Mouse (Mus musculus) MEL (cell line): ENCODE data around the gene A2ml1. TPM values are rescaled to one million over a fixed set of nuclear protein-coding genes. Genes with fewer than 3 reads are reported as not detected.

Source experiments
- DNase-seq: peaks from one replicate; pipeline ENCODE4 v3.0.0; 2011; ENCODE audit warnings: low read depth, low spot score
- H3K27ac ChIP-seq: 2 replicates; pipeline ENCODE4 v1.5.1; 2012; ENCODE audit warnings: low read depth, mild to moderate bottlenecking, control low read depth, low read length, moderate library complexity; ENCODE audit not compliant: control insufficient read depth
- H3K27me3 ChIP-seq, 2 experiments: fragments of 150-350 bp in 1 of 2; sonication (generic) in 1 of 2; 2 replicates each; pipeline ENCODE4 v1.6.1; 2012; ENCODE audit warnings: low read length in 2 of 2, mild to moderate bottlenecking in 2 of 2, improper control_type of control experiment in 1 of 2, moderate library complexity in 1 of 2; ENCODE audit not compliant: insufficient read depth in 2 of 2, control insufficient read depth in 1 of 2
- H3K36me3 ChIP-seq, 2 experiments: 2 replicates each; pipeline ENCODE4 v1.6.1; 2012 to 2014; ENCODE audit warnings: low read length in 2 of 2, improper control_type of control experiment in 1 of 2, inconsistent platforms in 1 of 2, mild to moderate bottlenecking in 1 of 2; ENCODE audit not compliant: insufficient read depth in 2 of 2, control insufficient read depth in 1 of 2
- H3K4me1 ChIP-seq, 2 experiments: fragments of 150-350 bp in 1 of 2; sonication (generic) in 1 of 2; 2 replicates each; pipeline ENCODE4 v1.6.1; 2012; ENCODE audit warnings: low read length in 2 of 2, improper control_type of control experiment in 1 of 2, mild to moderate bottlenecking in 1 of 2; ENCODE audit not compliant: insufficient read depth in 2 of 2, control insufficient read depth in 1 of 2
- H3K4me3 ChIP-seq, 2 experiments: fragments of 150-350 bp in 1 of 2; sonication (generic) in 1 of 2; 2 replicates each; pipeline ENCODE4 v1.5.1; 2012; ENCODE audit warnings: low read depth in 2 of 2, low read length in 2 of 2, mild to moderate bottlenecking in 2 of 2, moderate library complexity in 2 of 2, control low read depth in 1 of 2, improper control_type of control experiment in 1 of 2; ENCODE audit not compliant: control insufficient read depth in 1 of 2, insufficient read depth in 1 of 2
- H3K79me2 ChIP-seq: 2 replicates; pipeline ENCODE4 v1.6.1; 2012; ENCODE audit warnings: mild to moderate bottlenecking, low read length, moderate library complexity; ENCODE audit not compliant: control insufficient read depth, poor library complexity, insufficient read depth
- H3K9ac ChIP-seq: 2 replicates; pipeline ENCODE4 v1.6.1; 2012; ENCODE audit warnings: low read depth, mild to moderate bottlenecking, control low read depth, low read length, moderate library complexity; ENCODE audit not compliant: control insufficient read depth, poor library complexity, severe bottlenecking
- H3K9me3 ChIP-seq: fragments of 150-350 bp; sonication (generic); replicated peaks from 2 replicates; pipeline ENCODE4 v1.6.1; 2012; ENCODE audit warnings: mild to moderate bottlenecking, low read length, improper control_type of control experiment, moderate library complexity; ENCODE audit not compliant: insufficient read depth
- EP300 ChIP-seq, 2 experiments: IDR thresholded peaks; 2 replicates each; pipeline ENCODE4 v1.6.1; 2011; ENCODE audit warnings: improper control_type of control experiment in 2 of 2, low read length in 2 of 2, low read depth in 1 of 2, mild to moderate bottlenecking in 1 of 2
- ETS1 ChIP-seq: IDR thresholded peaks from 2 replicates; pipeline ENCODE4 v1.6.1; 2012; ENCODE audit warnings: low read depth, mild to moderate bottlenecking, inconsistent platforms, low read length, improper control_type of control experiment, moderate library complexity
- GATA1 ChIP-seq: IDR thresholded peaks from 2 replicates; pipeline ENCODE4 v1.6.1; 2011; ENCODE audit warnings: low read depth, low read length, improper control_type of control experiment
- HCFC1 ChIP-seq: IDR thresholded peaks from 2 replicates; pipeline ENCODE4 v1.6.1; 2012; ENCODE audit warnings: low read depth, mild to moderate bottlenecking, inconsistent platforms, low read length, improper control_type of control experiment, moderate library complexity
- MAX ChIP-seq: IDR thresholded peaks from 2 replicates; pipeline ENCODE4 v1.6.1; 2011; ENCODE audit warnings: low read length, improper control_type of control experiment
- MEF2A ChIP-seq: IDR thresholded peaks from 2 replicates; pipeline ENCODE4 v1.6.1; 2014; ENCODE audit warnings: low read depth, mild to moderate bottlenecking, inconsistent platforms, low read length, improper control_type of control experiment; ENCODE audit not compliant: poor library complexity, insufficient replicate concordance, severe bottlenecking; ENCODE audit errors: extremely low read depth
- MYC ChIP-seq: IDR thresholded peaks from 2 replicates; pipeline ENCODE4 v1.6.1; 2011; ENCODE audit warnings: low read depth, mild to moderate bottlenecking, low read length, improper control_type of control experiment, moderate library complexity
- NELFE ChIP-seq: IDR thresholded peaks from 2 replicates; pipeline ENCODE4 v1.6.1; 2011; ENCODE audit warnings: low read depth, low read length, improper control_type of control experiment
- NRF1 ChIP-seq: IDR thresholded peaks from 2 replicates; pipeline ENCODE4 v1.6.1; 2014; ENCODE audit warnings: low read depth, mild to moderate bottlenecking, inconsistent platforms, low read length, improper control_type of control experiment, moderate library complexity; ENCODE audit not compliant: poor library complexity, insufficient read depth, severe bottlenecking
- SIN3A ChIP-seq: IDR thresholded peaks from 2 replicates; pipeline ENCODE4 v1.6.1; 2012; ENCODE audit warnings: low read length, improper control_type of control experiment, inconsistent platforms
- TAL1 ChIP-seq: IDR thresholded peaks from 2 replicates; pipeline ENCODE4 v1.6.1; 2012; ENCODE audit warnings: mild to moderate bottlenecking, inconsistent platforms, low read length, moderate library complexity, mixed read lengths
- TBP ChIP-seq: IDR thresholded peaks from 2 replicates; pipeline ENCODE4 v1.8.0; 2011; ENCODE audit warnings: low read depth, low read length, improper control_type of control experiment
- ZNF384 ChIP-seq: IDR thresholded peaks from 2 replicates; pipeline ENCODE4 v1.6.1; 2012; ENCODE audit warnings: low read depth, mild to moderate bottlenecking, inconsistent platforms, low read length, improper control_type of control experiment
- polyA plus RNA-seq, 2 experiments: library from polyadenylated mRNA; stranded (reverse) in 1 of 2; unstranded in 1 of 2; fragments of >175 nt in 1 of 2; fragments of >200 nt in 1 of 2; gene quantifications; 2 replicates each; pipeline versions ENCODE4 v1.2.1 to v1.2.4; 2012; ENCODE audit warnings: low replicate concordance in 2 of 2, low read depth in 1 of 2; ENCODE audit not compliant: insufficient read length in 2 of 2, insufficient read depth in 1 of 2, missing spikeins in 1 of 2
- total RNA-seq: library from RNA; depleted of rRNA; stranded (reverse); fragments of 300-350 nt; gene quantifications from 2 replicates; pipeline ENCODE4 v1.2.3, GENCODE M21; 2012

Gene A2ml1
- total and polyA plus RNA-seq, 3 experiments: 0.08 to 0.25 TPM; not detected in 1

DNA sequence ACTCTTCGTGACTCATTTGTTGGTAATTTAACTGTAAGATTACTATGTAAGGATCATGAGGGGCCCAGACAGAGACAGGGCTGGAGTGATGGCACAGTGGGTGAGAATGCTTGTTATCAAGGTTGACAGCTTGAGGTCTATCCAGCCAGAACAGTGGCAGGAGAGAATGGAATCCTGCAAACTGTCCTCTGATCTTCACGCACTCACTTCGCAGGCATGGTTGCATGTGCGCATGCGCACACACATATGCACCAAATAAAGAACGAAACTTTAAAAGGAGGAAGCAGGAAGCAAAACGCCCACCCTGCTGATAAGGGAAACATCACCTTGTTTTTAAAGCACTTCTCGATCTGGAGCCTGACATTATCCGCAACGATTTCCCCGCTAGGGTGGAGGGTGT, 14.8 kb downstream of the A2ml1 start:
- peaks cover 0 to 6% of the 10 kb centered on the region in 2 experiments; a peak in 1 of 4 replicates for H3K4me1 ChIP-seq
- no peaks in the 10 kb centered on the region for H3K36me3 ChIP-seq

DNA sequence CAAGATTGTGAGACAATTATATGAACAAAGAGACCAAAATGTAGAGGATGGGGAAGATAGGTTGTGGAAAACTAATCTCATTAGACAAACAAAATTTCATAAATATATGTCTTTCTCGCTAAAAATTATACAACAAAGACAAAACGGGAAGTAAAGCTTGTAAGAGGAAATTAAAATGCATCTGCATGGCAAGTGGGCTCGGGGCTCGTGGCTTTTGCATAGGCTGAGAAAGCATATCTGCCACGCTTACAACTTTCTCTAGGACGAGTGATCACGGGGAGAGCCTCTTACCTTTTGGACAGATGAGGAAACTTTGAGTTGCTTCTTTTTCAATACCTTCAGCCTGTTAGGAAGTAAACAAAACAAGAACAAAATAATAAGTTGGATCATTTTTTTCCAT, 27.4 kb downstream of the A2ml1 start:
- Histone ChIP-seq H3K79me2 (no peaks in the 10 kb centered on the region), H3K36me3 (no peaks in the 10 kb centered on the region), H3K9ac (no peak overlapping the region), H3K27ac (no peak overlapping the region), H3K4me3 (no peak overlapping the region), H3K4me1 (peaks cover 0 to 4% of the 10 kb centered on the region in 2 experiments; a peak in 1 of 4 replicates), H3K9me3 (no peaks in the 10 kb centered on the region), H3K27me3 (no peaks in the 10 kb centered on the region; a peak in 1 of 4 replicates)
- TF ChIP-seq ZNF384 (no peak), MEF2A (no peak), SIN3A (no peak), MAX (no peak), MYC (no peak), ETS1 (no peak)
- DNase-seq: peak; percentile 23

More for the DNA sequence above, 14.8 kb downstream of the A2ml1 start:
- Histone ChIP-seq H3K9ac (0 out of 2 replicates have a peak overlapping the region, but pooled peaks have one; percentile 1), H3K9me3 (no peaks in the 10 kb centered on the region), H3K27me3 (no peaks in the 10 kb centered on the region), H3K4me3 (peak overlapping the region; percentile 43 to 44), H3K79me2 (no peaks in the 10 kb centered on the region), H3K27ac (peak overlapping the region; percentile 49)
- DNase-seq: peak; percentile 73
- TF ChIP-seq EP300 (IDR thresholded peaks at IDR 0.05; ENCODE audit: low read depth in 1 of 2, low read length in 2 of 2) (peak; percentile 13 to 57; a peak in 2 of 4 replicates), HCFC1 (0 out of 2 replicates have a peak, but pooled peaks have one; percentile 22), NRF1 (peak; percentile 65), TAL1 (peak; percentile 51; the same call in 1 of the 2 replicates), SIN3A (peak; percentile 46; the same call in 1 of the 2 replicates), GATA1 (peak; percentile 25), TBP (no peak), NELFE (no peak)
